Comparison of ENCODE assay signal across 8 mouse cellular contexts in genomic region chr2:10048461-10048860, GRCm38 (mm10). TPM values are rescaled to one million over a fixed set of nuclear protein-coding genes. Genes with fewer than 3 reads are reported as not detected.
DNase-seq lines count a peak whose midpoint lies in the region; ATAC-seq and TF ChIP-seq lines count a peak whose summit lies in the region.

TSS of gene Taf3 (minus strand) at chr2:10048596.

- H3K9me3 ChIP-seq in heart, embryonic 12.5 days (replicated peaks): no peaks in the 10 kb centered on the region
- H3K9me3 ChIP-seq in kidney, postnatal 0 days (replicated peaks; ENCODE audit: low read length): no peaks in the 10 kb centered on the region
- no peaks in the 10 kb centered on the region for H3K9me3 ChIP-seq in liver, embryonic 11.5 days (ENCODE audit: control insufficient read depth, low read length)
- no peaks in the 10 kb centered on the region for H3K9me3 ChIP-seq in stomach, embryonic 14.5 days (ENCODE audit: control insufficient read depth, low read depth, low read length)

- no peaks in the 10 kb centered on the region for H3K27me3 ChIP-seq in heart, embryonic 12.5 days (replicated peaks)
- no peaks in the 10 kb centered on the region for H3K27me3 ChIP-seq in kidney, postnatal 0 days (ENCODE audit: insufficient read depth, low read length)
- no peaks in the 10 kb centered on the region for H3K27me3 ChIP-seq in liver, embryonic 11.5 days (replicated peaks; ENCODE audit: control insufficient read depth, insufficient read depth, low read length)
- H3K27me3 ChIP-seq in stomach, embryonic 14.5 days (ENCODE audit: control insufficient read depth, insufficient read depth, low read length): no peaks in the 10 kb centered on the region

- H3K27ac ChIP-seq in heart, embryonic 12.5 days (ENCODE audit: poor library complexity, severe bottlenecking): peak within 1 kb of the TSS; percentile 45; the same call in 1 of the 2 replicates
- H3K27ac ChIP-seq in kidney, postnatal 0 days: no peak within 1 kb of the TSS; the same call in 1 of the 2 replicates
- H3K27ac ChIP-seq in liver, embryonic 11.5 days (ENCODE audit: low read depth, low read length): peak within 1 kb of the TSS; percentile 25; the same call in 1 of the 2 replicates
- H3K27ac ChIP-seq in stomach, embryonic 14.5 days (ENCODE audit: low read length): peak within 1 kb of the TSS; percentile 27; the same call in 1 of the 2 replicates

- H3K4me2 ChIP-seq in heart, embryonic 12.5 days: peak within 1 kb of the TSS; percentile 85
- H3K4me2 ChIP-seq in kidney, postnatal 0 days (ENCODE audit: low read length): peak within 1 kb of the TSS; percentile 83
- H3K4me2 ChIP-seq in liver, embryonic 11.5 days: peak within 1 kb of the TSS; percentile 91
- H3K4me2 ChIP-seq in stomach, embryonic 14.5 days (replicated peaks; ENCODE audit: low read depth, low read length): peak within 1 kb of the TSS; percentile 80

- 0 out of 2 replicates have a peak, but pooled peaks cover 2% of the 10 kb centered on the region for H3K36me3 ChIP-seq in heart, embryonic 12.5 days
- no peaks in the 10 kb centered on the region for H3K36me3 ChIP-seq in kidney, postnatal 0 days (ENCODE audit: insufficient read depth, low read length)
- no peaks in the 10 kb centered on the region for H3K36me3 ChIP-seq in liver, embryonic 11.5 days (ENCODE audit: control insufficient read depth, insufficient read depth, low read length)
- H3K36me3 ChIP-seq in stomach, embryonic 14.5 days (ENCODE audit: control insufficient read depth, insufficient read depth, low read length): no peaks in the 10 kb centered on the region

- under 1% methylated on average over 36 of the region's 36 CpGs for WGBS in heart, embryonic 12.5 days
- 0% methylated on average over 36 of the region's 36 CpGs for WGBS in kidney, postnatal 0 days
- WGBS in liver, embryonic 11.5 days: under 1% methylated on average over 36 of the region's 36 CpGs
- 0% methylated on average over 36 of the region's 36 CpGs for WGBS in stomach, embryonic 14.5 days

- TF ChIP-seq CTCF in kidney, postnatal 0 days (IDR thresholded peaks at IDR 0.05; ENCODE audit: low read depth): peak; percentile 20; the same call in 1 of the 2 replicates

- H3K4me1 ChIP-seq in heart, embryonic 12.5 days (replicated peaks): peaks cover 12% of the 10 kb centered on the region
- no peaks in the 10 kb centered on the region; the same call in 1 of the 2 replicates for H3K4me1 ChIP-seq in kidney, postnatal 0 days (replicated peaks; ENCODE audit: insufficient read depth, low read length)
- peaks cover 14% of the 10 kb centered on the region for H3K4me1 ChIP-seq in liver, embryonic 11.5 days (replicated peaks; ENCODE audit: control insufficient read depth, insufficient read depth, low read length)
- H3K4me1 ChIP-seq in stomach, embryonic 14.5 days (ENCODE audit: control insufficient read depth, insufficient read depth, low read length): peaks cover 9% of the 10 kb centered on the region; the same call in 1 of the 2 replicates

- H3K9ac ChIP-seq in heart, embryonic 12.5 days: peak within 1 kb of the TSS; percentile 87
- peak within 1 kb of the TSS; percentile 78 for H3K9ac ChIP-seq in kidney, postnatal 0 days (ENCODE audit: low read depth, low read length)
- peak within 1 kb of the TSS; percentile 93 for H3K9ac ChIP-seq in liver, embryonic 11.5 days (ENCODE audit: low read depth, low read length)
- peak within 1 kb of the TSS; percentile 73 for H3K9ac ChIP-seq in stomach, embryonic 14.5 days (replicated peaks; ENCODE audit: low read depth, low read length)

- peak; percentile 94 to 95 for DNase-seq in B cell, adult 2 months
- peak; percentile 97 for DNase-seq in brain, adult 2 months (ENCODE audit: low read depth, low spot score)
- peak; percentile 96 for DNase-seq in kidney, postnatal 0 days (ENCODE audit: low spot score)
- DNase-seq in liver, embryonic 11.5 days (ENCODE audit: low spot score): peak; percentile 87
- DNase-seq in naive thymus-derived CD4-positive, alpha-beta T cell, adult 2 months (ENCODE audit: low read depth): peak; percentile 95

- peak within 1 kb of the TSS; percentile 99 for H3K4me3 ChIP-seq in heart, embryonic 12.5 days
- peak within 1 kb of the TSS; percentile 84 for H3K4me3 ChIP-seq in kidney, postnatal 0 days (replicated peaks; ENCODE audit: low read depth, low read length)
- H3K4me3 ChIP-seq in liver, embryonic 11.5 days (ENCODE audit: low read depth, low read length): peak within 1 kb of the TSS; percentile 98
- H3K4me3 ChIP-seq in stomach, embryonic 14.5 days (ENCODE audit: low read depth, low read length): peak within 1 kb of the TSS; percentile 95

- ATAC-seq in erythroblast, adult 5-6 weeks (replicated peaks; ENCODE audit: low FRiP score, poor library complexity, severe bottlenecking): peak; percentile 95
- ATAC-seq in heart, embryonic 12.5 days (ENCODE audit: insufficient number of reproducible peaks, low FRiP score): peak; percentile 94
- peak; percentile 95 for ATAC-seq in kidney, postnatal 0 days (replicated peaks; ENCODE audit: low FRiP score, low read depth)
- peak; percentile 95 for ATAC-seq in liver, embryonic 11.5 days (replicated peaks; ENCODE audit: low FRiP score)
- peak; percentile 94 for ATAC-seq in stomach, embryonic 14.5 days (ENCODE audit: insufficient number of reproducible peaks, insufficient read depth, low FRiP score, low read depth)

RNA-seq across cellular contexts. Expression of gene Taf3, which starts in this region (rescaled TPM):
- 5.9 and 9.6 TPM in 2 replicates for total RNA-seq in erythroblast, adult 5-6 weeks (2015; ENCODE audit: low replicate concordance)
- total RNA-seq in erythroblast, adult 5-6 weeks (2017; ENCODE audit: low replicate concordance): 3.5 and 3.8 TPM in 2 replicates
- polyA plus RNA-seq in heart, embryonic 12.5 days (2016; fragmentation: Nextera tagmentation; extraction: Ambion mirVana): 8.9 and 9.4 TPM in 2 replicates
- polyA plus RNA-seq in kidney, postnatal 0 days (2015; fragmentation: Nextera tagmentation; extraction: Ambion mirVana): 12.6 and 13.7 TPM in 2 replicates
- polyA plus RNA-seq in liver, embryonic 11.5 days (2014; fragmentation: Nextera tagmentation; extraction: Ambion mirVana): 14.9 and 18.6 TPM in 2 replicates
- polyA plus RNA-seq in stomach, embryonic 14.5 days (2014; fragmentation: Nextera tagmentation; extraction: Ambion mirVana): 14.3 and 14.6 TPM in 2 replicates
